Mouse (Mus musculus) lung, postnatal 36 days (tissue): ENCODE data around the gene Alad.
A peak's percentile ranks its signal among the peaks of the same experiment; 100 is the strongest.
"Not testable (repeated sequence)": the region's sequence is repeated elsewhere in the genome, so short reads cannot be mapped to it uniquely, and the experiment has no call there.

Source experiments
- DNase-seq: peaks from one replicate; pipeline ENCODE4 v3.0.0; 2022; ENCODE audit warnings: mixed read lengths

Alad gene

GRCm38 (mm10) chr4:62484928-62485327 lies 34.8 kb downstream of the Alad start:
- DNase-seq, result no peak

GRCm38 (mm10) chr4:62480709-62481605 lies 38.8 kb downstream of the Alad start:
- peak; percentile 32 for DNase-seq

GRCm38 (mm10) chr4:62479937-62480708 lies 39.6 kb downstream of the Alad start, which contains the start of gene Bspry:
Gene Bspry, plus strand, starts transcription at chr4:62480053.
- peak; percentile 74 for DNase-seq

- not testable (repeated sequence) for DNase-seq
Measured at GRCm38 (mm10) chr4:62479593-62479936, 40.2 kb downstream of the Alad start.

GRCm38 (mm10) chr4:62477542-62478244 lies 42.0 kb downstream of the Alad start:
- DNase-seq, result no peak

- DNase-seq, result no peak
Measured at GRCm38 (mm10) chr4:62475793-62476192, 43.9 kb downstream of the Alad start.

- DNase-seq, result no peak
Measured at GRCm38 (mm10) chr4:62475131-62475530, 44.6 kb downstream of the Alad start.

GRCm38 (mm10) chr4:62472071-62472470 lies 47.6 kb downstream of the Alad start:
- DNase-seq, result no peak

GRCm38 (mm10) chr4:62470598-62471051 lies 49.1 kb downstream of the Alad start, which contains the start of gene Wdr31:
Gene Wdr31, minus strand, starts transcription at chr4:62470896.
- DNase-seq, result peak; percentile 68

- no peak for DNase-seq
Measured at GRCm38 (mm10) chr4:62468158-62468557, 51.6 kb downstream of the Alad start.

GRCm38 (mm10) chr4:62463124-62463523 lies 56.6 kb downstream of the Alad start:
- DNase-seq, result no peak

GRCm38 (mm10) chr4:62460348-62460747 lies 59.4 kb downstream of the Alad start:
- DNase-seq, result no peak
